Mouse (Mus musculus): Measurements from ENCODE around the gene Ggta1.
"Not testable (repeated sequence)": the region's sequence is repeated elsewhere in the genome, so short reads cannot be mapped to it uniquely, and the experiment has no call there.

Gene Ggta1

GRCm38 (mm10) chr2:35458421-35458820 lies 4.6 kb downstream of the Ggta1 start:
- Histone ChIP-seq H3K27me3 (ENCODE audit: control insufficient read depth, insufficient read depth, low read length, poor library complexity, severe bottlenecking) (no peaks in the 10 kb centered on the region), H3K36me3 (ENCODE audit: control insufficient read depth, insufficient read depth, low read length, poor library complexity, severe bottlenecking) (peaks cover 2% of the 10 kb centered on the region; the same call in 1 of the 2 replicates)
- DNase-seq (ENCODE audit: low read depth, low spot score): no peak

GRCm38 (mm10) chr2:35453736-35454135 lies 9.3 kb downstream of the Ggta1 start:
- Histone ChIP-seq H3K27me3 (ENCODE audit: control insufficient read depth, insufficient read depth, low read length, poor library complexity, severe bottlenecking) (no peaks in the 10 kb centered on the region), H3K36me3 (ENCODE audit: control insufficient read depth, insufficient read depth, low read length, poor library complexity, severe bottlenecking) (peaks cover 2% of the 10 kb centered on the region; the same call in 1 of the 2 replicates)
- peak; percentile 54 for DNase-seq (ENCODE audit: low read depth, low spot score)

- DNase-seq (ENCODE audit: low read depth, low spot score); H3K36me3 ChIP-seq (ENCODE audit: control insufficient read depth, insufficient read depth, low read length, poor library complexity, severe bottlenecking); H3K27me3 ChIP-seq (ENCODE audit: control insufficient read depth, insufficient read depth, low read length, poor library complexity, severe bottlenecking): not testable (repeated sequence)
Measured at GRCm38 (mm10) chr2:35452695-35453094, 10.3 kb downstream of the Ggta1 start.

DNA sequence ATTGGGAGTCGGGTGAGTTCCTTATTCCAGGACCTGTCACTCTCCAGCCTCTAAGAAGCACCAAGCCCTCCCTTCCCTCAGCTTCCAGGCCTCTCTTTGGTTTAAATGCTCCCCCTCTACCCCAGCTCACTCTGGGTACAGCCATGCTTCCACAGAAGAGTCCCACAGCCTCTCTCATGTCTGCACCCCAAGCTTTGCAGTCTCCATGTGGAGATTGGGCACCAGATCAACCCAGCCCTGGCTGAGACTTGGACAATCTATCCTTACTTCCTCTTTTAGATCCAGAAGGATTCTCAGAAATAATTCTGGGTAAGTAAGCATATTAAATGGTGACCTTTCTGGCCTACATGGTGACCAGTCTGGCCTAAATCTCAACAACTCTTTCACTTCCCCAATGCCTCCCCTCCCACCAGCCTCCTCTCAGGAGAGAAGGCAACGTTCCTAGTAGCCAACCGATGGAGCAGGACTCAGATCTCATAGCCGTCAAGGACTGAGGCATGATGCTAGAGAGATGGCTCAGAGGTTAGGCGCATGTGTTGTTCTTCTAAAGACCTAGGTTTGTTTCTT lies 11.5 kb downstream of the Ggta1 start:
- DNase-seq (ENCODE audit: low read depth, low spot score): no peak
- Histone ChIP-seq H3K27me3 (ENCODE audit: control insufficient read depth, insufficient read depth, low read length, poor library complexity, severe bottlenecking) (no peaks in the 10 kb centered on the region), H3K36me3 (ENCODE audit: control insufficient read depth, insufficient read depth, low read length, poor library complexity, severe bottlenecking) (peaks cover 3% of the 10 kb centered on the region; the same call in 1 of the 2 replicates)

DNA sequence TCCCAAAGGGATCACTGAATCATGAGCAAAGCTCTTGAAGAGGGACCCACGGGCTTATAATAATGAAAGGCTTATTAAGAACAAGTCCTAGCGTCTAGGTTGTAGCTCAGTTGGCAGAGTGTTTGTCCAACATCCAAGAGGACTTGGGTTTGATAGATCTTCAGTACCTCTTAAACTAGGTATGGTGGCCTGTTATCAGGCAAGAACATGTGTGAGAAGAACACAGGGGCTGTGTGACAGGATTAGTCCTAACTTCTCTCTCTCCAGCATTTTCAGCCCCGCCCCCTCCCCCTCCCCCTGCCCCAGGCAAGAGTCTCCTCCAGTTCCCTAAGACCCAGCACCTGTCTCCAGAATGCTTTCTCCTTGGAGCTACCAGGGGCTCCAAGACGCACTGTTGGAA lies 12.2 kb downstream of the Ggta1 start:
- DNase-seq (ENCODE audit: low read depth, low spot score): no peak
- Histone ChIP-seq H3K27me3 (ENCODE audit: control insufficient read depth, insufficient read depth, low read length, poor library complexity, severe bottlenecking) (no peaks in the 10 kb centered on the region), H3K36me3 (ENCODE audit: control insufficient read depth, insufficient read depth, low read length, poor library complexity, severe bottlenecking) (peaks cover 3% of the 10 kb centered on the region; the same call in 1 of the 2 replicates)

- peak; percentile 50 for DNase-seq (ENCODE audit: low read depth, low spot score)
- H3K36me3 ChIP-seq (ENCODE audit: control insufficient read depth, insufficient read depth, low read length, poor library complexity, severe bottlenecking): 0 out of 2 replicates have a peak, but pooled peaks cover 2% of the 10 kb centered on the region
Measured at GRCm38 (mm10) chr2:35449687-35450622, 13.1 kb downstream of the Ggta1 start.

DNA sequence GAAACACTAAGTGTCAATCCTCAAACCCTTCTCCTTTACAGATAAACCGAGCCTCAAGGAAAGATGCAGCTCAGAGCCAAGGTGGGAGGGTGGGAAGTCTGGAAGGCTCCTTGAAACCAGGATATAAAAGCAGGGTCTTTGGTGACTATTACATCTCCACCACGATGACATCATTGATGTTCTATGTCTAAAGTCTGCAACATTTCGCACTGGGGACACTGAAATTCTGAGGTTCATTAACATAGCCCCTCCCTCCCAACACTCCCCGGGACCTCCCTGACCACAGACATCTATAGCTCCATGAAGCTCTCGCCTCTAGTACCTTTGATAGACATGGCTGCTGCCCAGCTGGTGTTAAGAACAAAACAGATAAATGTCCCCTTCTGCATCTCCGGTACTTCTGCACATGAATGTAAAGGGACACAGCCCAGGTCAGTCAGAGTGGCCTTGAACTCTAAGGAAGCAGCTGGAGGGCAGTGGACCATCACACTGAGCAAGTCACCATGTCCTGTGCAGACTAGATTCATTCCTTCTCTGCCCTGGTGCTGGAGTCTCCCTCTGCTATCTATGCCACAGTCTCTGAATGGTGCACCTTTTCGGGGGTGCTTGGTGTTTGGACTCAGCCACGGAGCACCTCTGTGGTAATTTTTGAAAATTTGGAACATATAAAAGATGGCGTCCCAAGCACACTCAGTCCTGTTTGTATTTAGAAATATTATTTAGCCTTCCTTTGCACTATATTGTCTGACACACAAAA lies 13.9 kb downstream of the Ggta1 start:
- no peaks in the 10 kb centered on the region for H3K27me3 ChIP-seq (ENCODE audit: control insufficient read depth, insufficient read depth, low read length, poor library complexity, severe bottlenecking)
- 0 out of 2 replicates have a peak, but pooled peaks cover 2% of the 10 kb centered on the region for H3K36me3 ChIP-seq (ENCODE audit: control insufficient read depth, insufficient read depth, low read length, poor library complexity, severe bottlenecking)
- DNase-seq (ENCODE audit: low read depth, low spot score): no peak

More at GRCm38 (mm10) chr2:35449687-35450622, 13.1 kb downstream of the Ggta1 start:
- no peaks in the 10 kb centered on the region for H3K27me3 ChIP-seq (ENCODE audit: control insufficient read depth, insufficient read depth, low read length, poor library complexity, severe bottlenecking)

GRCm38 (mm10) chr2:35448215-35448913 lies 14.7 kb downstream of the Ggta1 start:
- Histone ChIP-seq H3K27me3 (ENCODE audit: control insufficient read depth, insufficient read depth, low read length, poor library complexity, severe bottlenecking) (no peaks in the 10 kb centered on the region), H3K36me3 (ENCODE audit: control insufficient read depth, insufficient read depth, low read length, poor library complexity, severe bottlenecking) (0 out of 2 replicates have a peak, but pooled peaks cover 2% of the 10 kb centered on the region)
- no peak for DNase-seq (ENCODE audit: low read depth, low spot score)

GRCm38 (mm10) chr2:35447453-35447852 lies 15.6 kb downstream of the Ggta1 start:
- peak; percentile 47 for DNase-seq (ENCODE audit: low read depth, low spot score)
- Histone ChIP-seq H3K36me3 (ENCODE audit: control insufficient read depth, insufficient read depth, low read length, poor library complexity, severe bottlenecking) (0 out of 2 replicates have a peak, but pooled peaks cover 2% of the 10 kb centered on the region), H3K27me3 (ENCODE audit: control insufficient read depth, insufficient read depth, low read length, poor library complexity, severe bottlenecking) (no peaks in the 10 kb centered on the region)

- DNase-seq (ENCODE audit: low read depth, low spot score): no peak
- Histone ChIP-seq H3K27me3 (ENCODE audit: control insufficient read depth, insufficient read depth, low read length, poor library complexity, severe bottlenecking) (no peaks in the 10 kb centered on the region), H3K36me3 (ENCODE audit: control insufficient read depth, insufficient read depth, low read length, poor library complexity, severe bottlenecking) (0 out of 2 replicates have a peak, but pooled peaks cover 2% of the 10 kb centered on the region)
Measured at GRCm38 (mm10) chr2:35446798-35447197, 16.2 kb downstream of the Ggta1 start.

GRCm38 (mm10) chr2:35446300-35446699 lies 16.7 kb downstream of the Ggta1 start:
- 0 out of 2 replicates have a peak, but pooled peaks cover 2% of the 10 kb centered on the region for H3K36me3 ChIP-seq (ENCODE audit: control insufficient read depth, insufficient read depth, low read length, poor library complexity, severe bottlenecking)
- no peaks in the 10 kb centered on the region for H3K27me3 ChIP-seq (ENCODE audit: control insufficient read depth, insufficient read depth, low read length, poor library complexity, severe bottlenecking)
- no peak for DNase-seq (ENCODE audit: low read depth, low spot score)

- DNase-seq (ENCODE audit: low read depth, low spot score): no peak
- Histone ChIP-seq H3K27me3 (ENCODE audit: control insufficient read depth, insufficient read depth, low read length, poor library complexity, severe bottlenecking) (no peaks in the 10 kb centered on the region), H3K36me3 (ENCODE audit: control insufficient read depth, insufficient read depth, low read length, poor library complexity, severe bottlenecking) (0 out of 2 replicates have a peak, but pooled peaks cover 2% of the 10 kb centered on the region)
Measured at GRCm38 (mm10) chr2:35445610-35446009, 17.4 kb downstream of the Ggta1 start.

- H3K36me3 ChIP-seq (ENCODE audit: control insufficient read depth, insufficient read depth, low read length, poor library complexity, severe bottlenecking): 0 out of 2 replicates have a peak, but pooled peaks cover 2% of the 10 kb centered on the region
- DNase-seq (ENCODE audit: low read depth, low spot score): no peak
Measured at GRCm38 (mm10) chr2:35444764-35445262, 18.2 kb downstream of the Ggta1 start.

More at GRCm38 (mm10) chr2:35444764-35445262, 18.2 kb downstream of the Ggta1 start:
- H3K27me3 ChIP-seq (ENCODE audit: control insufficient read depth, insufficient read depth, low read length, poor library complexity, severe bottlenecking): no peaks in the 10 kb centered on the region
